Mouse (Mus musculus): ENCODE measurements around the gene Zswim1. TPM values are rescaled to one million over a fixed set of nuclear protein-coding genes. Genes with fewer than 3 reads are reported as not detected.
"Not testable (repeated sequence)": the region's sequence is repeated elsewhere in the genome, so short reads cannot be mapped to it uniquely, and the experiment has no call there.

Zswim1 gene
- polyA plus RNA-seq, 1 experiment: 0.71 TPM

GRCm38 (mm10) chr2:164829090-164829489 is 6.6 kb downstream of the Zswim1 start:
- Histone ChIP-seq H3K9me3 (ENCODE audit: control insufficient read depth, low read length) (peaks cover 5% of the 10 kb centered on the region; the same call in 1 of the 2 replicates), H3K4me3 (replicated peaks) (no peak overlapping the region), H3K4me1 (ENCODE audit: control insufficient read depth) (peaks cover 40% of the 10 kb centered on the region), H3K27me3 (ENCODE audit: control insufficient read depth) (no peaks in the 10 kb centered on the region), H3K36me3 (ENCODE audit: control insufficient read depth) (peaks cover 46% of the 10 kb centered on the region)
- TF ChIP-seq TAL1 (IDR thresholded peaks at IDR 0.05; ENCODE audit: low read length): no peak
- TF ChIP-seq GATA1 (IDR thresholded peaks at IDR 0.05; ENCODE audit: low read length): no peak

GRCm38 (mm10) chr2:164831029-164831428 is 8.5 kb downstream of the Zswim1 start:
- H3K4me1 ChIP-seq (ENCODE audit: control insufficient read depth): peaks cover 49% of the 10 kb centered on the region
- no peaks in the 10 kb centered on the region for H3K27me3 ChIP-seq (ENCODE audit: control insufficient read depth)
- no peaks in the 10 kb centered on the region for H3K9me3 ChIP-seq (ENCODE audit: control insufficient read depth, low read length)
- TF ChIP-seq GATA1 (IDR thresholded peaks at IDR 0.05; ENCODE audit: low read length): no peak
- no peak for TF ChIP-seq TAL1 (IDR thresholded peaks at IDR 0.05; ENCODE audit: low read length)
- no peak overlapping the region for H3K4me3 ChIP-seq (replicated peaks)
- peaks cover 36% of the 10 kb centered on the region for H3K36me3 ChIP-seq (ENCODE audit: control insufficient read depth)

- H3K4me3 ChIP-seq (replicated peaks): peak overlapping the region; percentile 67
- no peak for TF ChIP-seq TAL1 (IDR thresholded peaks at IDR 0.05; ENCODE audit: low read length)
- no peak for TF ChIP-seq GATA1 (IDR thresholded peaks at IDR 0.05; ENCODE audit: low read length)
- peaks cover 36% of the 10 kb centered on the region for H3K36me3 ChIP-seq (ENCODE audit: control insufficient read depth)
- H3K27me3 ChIP-seq (ENCODE audit: control insufficient read depth): no peaks in the 10 kb centered on the region
- H3K4me1 ChIP-seq (ENCODE audit: control insufficient read depth): peaks cover 40% of the 10 kb centered on the region
- no peaks in the 10 kb centered on the region for H3K9me3 ChIP-seq (ENCODE audit: control insufficient read depth, low read length)
Measured at GRCm38 (mm10) chr2:164832032-164832747, 9.7 kb downstream of the Zswim1 start.

- Histone ChIP-seq H3K36me3 (ENCODE audit: control insufficient read depth) (peaks cover 34% of the 10 kb centered on the region), H3K4me1 (ENCODE audit: control insufficient read depth) (peaks cover 34% of the 10 kb centered on the region), H3K27me3 (ENCODE audit: control insufficient read depth) (no peaks in the 10 kb centered on the region), H3K9me3 (ENCODE audit: control insufficient read depth, low read length) (no peaks in the 10 kb centered on the region), H3K4me3 (replicated peaks) (peak within 1 kb of the TSS; percentile 67)
- no peak for TF ChIP-seq TAL1 (IDR thresholded peaks at IDR 0.05; ENCODE audit: low read length)
Measured at GRCm38 (mm10) chr2:164832748-164833301, 10.3 kb downstream of the Zswim1 start, which contains the start of gene Ctsa. Gene Ctsa, plus strand, starts transcription at chr2:164832873.

GRCm38 (mm10) chr2:164833314-164833959 is 11.0 kb downstream of the Zswim1 start, which contains the start of gene Neurl2:
Gene Neurl2, minus strand, starts transcription at chr2:164833456.
- H3K4me1 ChIP-seq (ENCODE audit: control insufficient read depth): peaks cover 32% of the 10 kb centered on the region
- H3K9me3 ChIP-seq (ENCODE audit: control insufficient read depth, low read length): no peaks in the 10 kb centered on the region
- no peaks in the 10 kb centered on the region for H3K27me3 ChIP-seq (ENCODE audit: control insufficient read depth)
- peaks cover 34% of the 10 kb centered on the region for H3K36me3 ChIP-seq (ENCODE audit: control insufficient read depth)
- TF ChIP-seq GATA1 (IDR thresholded peaks at IDR 0.05; ENCODE audit: low read length): no peak
- TF ChIP-seq TAL1 (IDR thresholded peaks at IDR 0.05; ENCODE audit: low read length): no peak
- H3K4me3 ChIP-seq (replicated peaks): peak within 1 kb of the TSS; percentile 67

- H3K36me3 ChIP-seq (ENCODE audit: control insufficient read depth): peaks cover 41% of the 10 kb centered on the region
- H3K27me3 ChIP-seq (ENCODE audit: control insufficient read depth): no peaks in the 10 kb centered on the region
- peak overlapping the region; percentile 67 for H3K4me3 ChIP-seq (replicated peaks)
- H3K4me1 ChIP-seq (ENCODE audit: control insufficient read depth): peaks cover 32% of the 10 kb centered on the region
- H3K9me3 ChIP-seq (ENCODE audit: control insufficient read depth, low read length): no peaks in the 10 kb centered on the region
- TF ChIP-seq TAL1 (IDR thresholded peaks at IDR 0.05; ENCODE audit: low read length) (no peak), GATA1 (IDR thresholded peaks at IDR 0.05; ENCODE audit: low read length) (no peak)
Measured at GRCm38 (mm10) chr2:164834531-164834930, 12.0 kb downstream of the Zswim1 start.

- Histone ChIP-seq H3K9me3 (ENCODE audit: control insufficient read depth, low read length) (no peaks in the 10 kb centered on the region), H3K27me3 (ENCODE audit: control insufficient read depth) (no peaks in the 10 kb centered on the region), H3K4me1 (ENCODE audit: control insufficient read depth) (peaks cover 32% of the 10 kb centered on the region), H3K36me3 (ENCODE audit: control insufficient read depth) (peaks cover 46% of the 10 kb centered on the region), H3K4me3 (replicated peaks) (peak overlapping the region; percentile 19)
- TF ChIP-seq GATA1 (IDR thresholded peaks at IDR 0.05; ENCODE audit: low read length) (no peak), TAL1 (IDR thresholded peaks at IDR 0.05; ENCODE audit: low read length) (no peak)
Measured at GRCm38 (mm10) chr2:164835164-164835563, 12.7 kb downstream of the Zswim1 start.

- no peak for TF ChIP-seq TAL1 (IDR thresholded peaks at IDR 0.05; ENCODE audit: low read length)
- TF ChIP-seq GATA1 (IDR thresholded peaks at IDR 0.05; ENCODE audit: low read length): no peak
- Histone ChIP-seq H3K4me1 (ENCODE audit: control insufficient read depth) (no peaks in the 10 kb centered on the region), H3K4me3 (replicated peaks) (no peak overlapping the region), H3K27me3 (ENCODE audit: control insufficient read depth) (peaks cover 2% of the 10 kb centered on the region; the same call in 1 of the 2 replicates), H3K36me3 (ENCODE audit: control insufficient read depth) (no peaks in the 10 kb centered on the region), H3K9me3 (ENCODE audit: control insufficient read depth, low read length) (no peaks in the 10 kb centered on the region; the same call in 1 of the 2 replicates)
Measured at GRCm38 (mm10) chr2:164845782-164846181, 23.3 kb downstream of the Zswim1 start.

- no peaks in the 10 kb centered on the region for H3K4me1 ChIP-seq (ENCODE audit: control insufficient read depth)
- H3K36me3 ChIP-seq (ENCODE audit: control insufficient read depth): no peaks in the 10 kb centered on the region
- no peak overlapping the region for H3K4me3 ChIP-seq (replicated peaks)
- H3K9me3 ChIP-seq (ENCODE audit: control insufficient read depth, low read length): no peaks in the 10 kb centered on the region; the same call in 1 of the 2 replicates
- peaks cover 14% of the 10 kb centered on the region for H3K27me3 ChIP-seq (ENCODE audit: control insufficient read depth)
- TF ChIP-seq GATA1 (IDR thresholded peaks at IDR 0.05; ENCODE audit: low read length) (no peak), TAL1 (IDR thresholded peaks at IDR 0.05; ENCODE audit: low read length) (no peak)
Measured at GRCm38 (mm10) chr2:164850061-164850460, 27.6 kb downstream of the Zswim1 start.

- H3K27me3 ChIP-seq (ENCODE audit: control insufficient read depth): peaks cover 63% of the 10 kb centered on the region
- H3K4me3 ChIP-seq (replicated peaks); H3K9me3 ChIP-seq (ENCODE audit: control insufficient read depth, low read length); H3K36me3 ChIP-seq (ENCODE audit: control insufficient read depth); H3K4me1 ChIP-seq (ENCODE audit: control insufficient read depth): not testable (repeated sequence)
Measured at GRCm38 (mm10) chr2:164855572-164855971, 33.1 kb downstream of the Zswim1 start.

Data from erythroblast, embryonic 14.5 days (primary cell).